Mouse (Mus musculus): ENCODE results near the gene Tapt1.
"Not testable (repeated sequence)": the region's sequence is repeated elsewhere in the genome, so short reads cannot be mapped to it uniquely, and the experiment has no call there.

The Tapt1 gene

GRCm38 (mm10) chr5:44143467-44144235 is 82.8 kb downstream of the Tapt1 start:
- DNase-seq (ENCODE audit: low spot score in 2 of 2), result no peak

DNA sequence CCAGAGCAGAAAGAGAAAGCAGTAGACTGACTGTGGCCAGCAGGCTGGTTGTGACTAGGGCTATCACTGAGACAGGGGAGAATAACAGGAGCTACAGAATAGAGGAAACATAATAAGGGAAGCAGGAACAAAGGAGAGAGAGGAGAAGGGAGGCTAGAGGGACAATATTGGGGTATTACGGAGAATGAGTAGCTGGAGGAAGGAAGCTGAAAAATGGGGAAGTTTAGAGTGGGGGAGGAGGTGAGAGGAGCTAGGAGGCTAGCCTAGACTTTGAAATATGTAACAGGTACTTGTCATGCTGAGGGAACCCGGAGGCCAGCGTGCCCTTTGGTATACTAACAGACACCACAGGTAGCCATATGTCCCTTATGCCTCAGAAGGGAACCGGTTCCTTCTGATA is 98.9 kb downstream of the Tapt1 start:
- DNase-seq (ENCODE audit: low spot score in 2 of 2), result no peak

DNA sequence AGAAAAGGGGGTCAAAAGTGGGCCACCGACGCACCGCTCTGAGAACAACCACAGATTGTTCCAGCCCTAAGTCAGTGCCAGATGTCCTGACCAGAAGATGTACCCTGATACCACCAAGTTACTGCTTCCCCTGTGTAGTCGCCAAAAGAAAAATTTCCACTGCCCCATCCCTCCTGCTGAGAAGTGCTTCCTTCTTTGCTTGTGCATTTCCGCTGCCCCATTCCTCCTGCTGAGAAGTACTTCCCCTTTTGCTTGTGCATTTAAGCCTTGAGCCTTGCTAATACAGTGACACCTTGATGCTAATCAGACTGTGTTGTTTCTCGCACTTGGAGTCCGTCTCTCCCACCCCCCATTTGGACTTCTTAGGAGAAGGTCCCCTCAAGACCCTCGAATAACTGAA is 99.9 kb downstream of the Tapt1 start:
- not testable (repeated sequence) for DNase-seq (ENCODE audit: low spot score in 2 of 2)
